Mouse (Mus musculus): ENCODE results near the gene Trdmt1.
"Not testable (repeated sequence)": the region's sequence is repeated elsewhere in the genome, so short reads cannot be mapped to it uniquely, and the experiment has no call there.

The Trdmt1 gene

GRCm38 (mm10) chr2:13544193-13544824, at the start of gene Trdmt1:
TSS of gene Trdmt1 (minus strand) at chr2:13544668.
- DNase-seq (ENCODE audit: low spot score in 2 of 2), result peak; percentile 65 to 69

GRCm38 (mm10) chr2:13593328-13593727, 48.9 kb upstream of the Trdmt1 start:
- DNase-seq (ENCODE audit: low spot score in 2 of 2), result no peak

- DNase-seq (ENCODE audit: low spot score in 2 of 2), result not testable (repeated sequence)
Measured at GRCm38 (mm10) chr2:13583746-13584145, 39.3 kb upstream of the Trdmt1 start.

- no peak for DNase-seq (ENCODE audit: low spot score in 2 of 2)
Measured at GRCm38 (mm10) chr2:13582184-13582583, 37.7 kb upstream of the Trdmt1 start.

- no peak for DNase-seq (ENCODE audit: low spot score in 2 of 2)
Measured at GRCm38 (mm10) chr2:13579991-13580390, 35.5 kb upstream of the Trdmt1 start.

- no peak for DNase-seq (ENCODE audit: low spot score in 2 of 2)
Measured at GRCm38 (mm10) chr2:13579315-13579714, 34.8 kb upstream of the Trdmt1 start.

GRCm38 (mm10) chr2:13578473-13579152, 34.1 kb upstream of the Trdmt1 start:
- no peak for DNase-seq (ENCODE audit: low spot score in 2 of 2)

GRCm38 (mm10) chr2:13577399-13577798, 32.9 kb upstream of the Trdmt1 start:
- no peak for DNase-seq (ENCODE audit: low spot score in 2 of 2)

GRCm38 (mm10) chr2:13575926-13576325, 31.5 kb upstream of the Trdmt1 start:
- DNase-seq (ENCODE audit: low spot score in 2 of 2), result no peak

GRCm38 (mm10) chr2:13575287-13575801, 30.9 kb upstream of the Trdmt1 start:
- DNase-seq (ENCODE audit: low spot score in 2 of 2), result peak; percentile 69 to 70

GRCm38 (mm10) chr2:13574801-13575150, 30.3 kb upstream of the Trdmt1 start:
- DNase-seq (ENCODE audit: low spot score in 2 of 2), result no peak

GRCm38 (mm10) chr2:13574066-13574800, 29.8 kb upstream of the Trdmt1 start:
- peak in 1 of 2 experiments; percentile 14 for DNase-seq (ENCODE audit: low spot score in 2 of 2)

GRCm38 (mm10) chr2:13573408-13574065, 29.1 kb upstream of the Trdmt1 start, which contains the start of gene Vim:
TSS of gene Vim (plus strand) at chr2:13573927.
- peak; percentile 24 to 33 for DNase-seq (ENCODE audit: low spot score in 2 of 2)

GRCm38 (mm10) chr2:13572647-13573407, 28.4 kb upstream of the Trdmt1 start:
- no peak for DNase-seq (ENCODE audit: low spot score in 2 of 2)

GRCm38 (mm10) chr2:13572101-13572553, 27.7 kb upstream of the Trdmt1 start:
- DNase-seq (ENCODE audit: low spot score in 2 of 2), result no peak

- DNase-seq (ENCODE audit: low spot score in 2 of 2), result no peak
Measured at GRCm38 (mm10) chr2:13570122-13570521, 25.7 kb upstream of the Trdmt1 start.

GRCm38 (mm10) chr2:13560396-13560795, 15.9 kb upstream of the Trdmt1 start:
- DNase-seq (ENCODE audit: low spot score in 2 of 2), result no peak

- DNase-seq (ENCODE audit: low spot score in 2 of 2), result no peak
Measured at GRCm38 (mm10) chr2:13559729-13560128, 15.3 kb upstream of the Trdmt1 start.

- DNase-seq (ENCODE audit: low spot score in 2 of 2), result no peak
Measured at GRCm38 (mm10) chr2:13559303-13559702, 14.8 kb upstream of the Trdmt1 start.

GRCm38 (mm10) chr2:13558607-13559262, 14.3 kb upstream of the Trdmt1 start:
- no peak for DNase-seq (ENCODE audit: low spot score in 2 of 2)

Measured in frontal cortex, postnatal 25 days (tissue).